Mouse (Mus musculus) c-Kit-positive CD71-positive TER-119-negative erythroid progenitor cells, embryonic 14.5 days (primary cell): ENCODE results near the gene Pip4k2c.
"Not testable (repeated sequence)": the region's sequence is repeated elsewhere in the genome, so short reads cannot be mapped to it uniquely, and the experiment has no call there.

Experiments
- DNase-seq: peaks from one replicate; pipeline ENCODE4 v3.0.0-alpha.2; 2013; ENCODE audit warnings: low read depth

Pip4k2c gene

DNA sequence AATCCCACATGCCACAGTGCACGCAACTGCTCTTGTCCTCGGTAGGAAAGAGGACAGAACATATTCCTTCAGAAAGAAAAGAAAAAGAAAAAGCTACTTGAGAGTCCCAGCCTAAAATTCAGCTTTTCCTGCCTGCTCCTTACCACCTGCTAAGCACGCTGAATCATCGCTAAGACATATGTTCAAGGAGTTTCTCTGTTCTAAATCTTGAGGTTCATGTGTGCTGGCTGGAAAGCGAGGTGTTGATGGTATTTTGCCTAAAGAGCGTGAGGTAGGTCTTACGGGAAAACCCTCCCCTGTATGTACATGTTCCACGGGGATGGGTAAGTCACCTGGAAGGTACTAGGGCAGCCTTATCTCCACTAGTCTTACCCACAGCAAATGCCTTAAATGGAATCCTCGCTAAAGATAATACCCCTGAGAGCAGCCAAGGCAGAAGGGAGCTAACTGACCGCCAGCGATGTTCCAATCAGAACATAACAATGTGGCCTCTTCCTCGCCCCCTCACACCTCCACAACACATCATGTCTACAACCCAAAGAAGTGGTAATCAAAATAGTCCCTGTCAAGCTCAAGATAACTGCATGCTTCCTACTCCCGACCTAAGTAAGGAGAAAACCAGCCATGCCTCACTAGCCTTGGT is 1.3 kb downstream of the Pip4k2c start:
- DNase-seq, result no peak

DNA sequence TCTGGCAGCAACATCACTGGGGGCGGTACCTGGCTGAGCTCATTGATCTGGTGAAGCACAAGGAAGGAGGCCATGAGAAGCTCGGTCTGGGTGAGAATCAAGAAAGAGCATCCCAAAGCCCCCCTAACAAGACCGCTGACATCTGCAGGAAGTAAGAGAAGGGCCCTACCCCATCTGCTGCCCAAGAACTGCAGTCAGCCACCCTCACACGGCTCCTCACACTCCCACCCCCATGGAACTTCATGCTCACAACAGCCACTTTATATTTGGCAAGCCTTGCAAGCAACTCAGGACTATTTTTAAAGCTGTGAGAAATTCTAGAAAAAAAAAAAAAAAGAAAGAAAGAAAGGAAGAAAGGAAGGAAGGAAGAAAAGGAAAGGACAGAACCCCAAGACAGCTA is 2.5 kb downstream of the Pip4k2c start:
- DNase-seq, result no peak

DNA sequence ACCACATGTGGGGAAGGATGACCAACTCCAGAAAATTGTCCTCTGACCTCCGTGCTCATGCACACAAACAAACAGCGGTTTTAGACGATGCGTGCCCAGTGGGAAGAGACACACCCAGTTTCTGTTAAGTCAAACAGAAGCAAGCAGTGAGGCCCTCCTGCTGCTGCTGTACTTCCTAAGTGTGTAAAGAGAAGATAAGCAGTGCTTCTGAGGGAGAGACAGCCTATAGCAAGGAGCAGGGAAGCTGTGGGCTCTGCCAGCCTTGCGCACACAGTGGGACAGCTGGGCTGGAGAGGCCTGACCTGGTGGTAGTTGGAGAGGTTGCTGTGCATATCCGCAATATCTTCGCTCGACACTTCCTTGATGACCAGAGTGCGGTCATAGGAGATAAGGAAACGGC is 6.0 kb downstream of the Pip4k2c start:
- no peak for DNase-seq

DNA sequence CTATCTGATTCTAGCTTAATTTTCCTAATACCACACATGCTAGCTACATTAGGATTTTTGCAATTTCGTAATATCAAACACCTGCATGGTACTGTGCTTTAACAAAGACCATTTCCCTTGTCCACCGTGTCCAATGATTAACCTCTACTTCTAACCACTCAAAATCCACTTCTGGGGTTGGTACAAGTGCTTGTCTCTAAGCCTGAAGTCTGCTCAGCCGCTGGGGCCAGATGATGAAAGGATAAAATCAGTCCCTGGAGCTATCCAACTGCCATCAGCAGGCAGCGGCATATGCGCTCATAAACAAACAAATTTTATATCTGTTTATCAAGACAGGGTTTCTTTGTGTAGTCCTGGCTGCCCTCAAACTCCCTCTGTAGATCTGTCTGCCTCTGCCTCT is 6.8 kb downstream of the Pip4k2c start:
- no peak for DNase-seq

DNA sequence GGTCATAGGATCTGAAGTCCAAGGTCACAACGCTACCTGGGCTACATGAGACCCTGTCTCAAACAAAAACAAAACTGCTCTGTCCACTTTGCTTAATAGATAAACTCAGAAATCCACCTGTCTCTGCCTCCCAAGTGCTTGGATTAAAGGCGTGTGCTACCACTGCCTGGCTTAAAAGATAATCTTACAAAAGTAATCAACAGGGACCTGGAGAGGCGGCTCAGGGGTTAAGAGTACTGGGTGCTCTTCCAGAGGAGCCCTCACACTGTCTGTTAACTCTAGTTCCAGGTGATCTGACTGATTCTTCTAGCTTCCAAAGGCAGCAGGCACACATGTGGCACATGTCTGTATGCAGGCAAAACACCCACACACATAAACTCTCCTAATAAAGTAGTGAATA is 8.3 kb downstream of the Pip4k2c start:
- no peak for DNase-seq

DNA sequence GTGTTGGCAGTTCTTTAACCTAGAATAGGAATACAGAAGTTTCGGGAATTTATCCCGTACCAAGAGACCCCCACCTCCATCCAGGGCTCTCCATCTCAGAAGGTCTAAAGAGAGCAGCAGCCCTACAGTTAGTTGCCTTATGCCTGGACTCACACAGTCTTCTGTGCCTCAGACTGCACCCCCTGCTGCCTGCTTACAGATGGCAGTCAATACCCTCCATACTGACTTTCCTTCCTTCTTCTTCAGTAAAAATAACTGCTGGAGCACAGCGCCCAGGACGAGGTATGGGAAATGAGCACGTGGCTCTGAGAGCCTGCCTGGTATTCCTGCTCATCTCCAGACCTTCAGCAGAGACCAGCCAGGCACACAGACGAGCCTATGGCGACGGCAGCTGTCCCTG is 11.1 kb downstream of the Pip4k2c start:
- no peak for DNase-seq

DNA sequence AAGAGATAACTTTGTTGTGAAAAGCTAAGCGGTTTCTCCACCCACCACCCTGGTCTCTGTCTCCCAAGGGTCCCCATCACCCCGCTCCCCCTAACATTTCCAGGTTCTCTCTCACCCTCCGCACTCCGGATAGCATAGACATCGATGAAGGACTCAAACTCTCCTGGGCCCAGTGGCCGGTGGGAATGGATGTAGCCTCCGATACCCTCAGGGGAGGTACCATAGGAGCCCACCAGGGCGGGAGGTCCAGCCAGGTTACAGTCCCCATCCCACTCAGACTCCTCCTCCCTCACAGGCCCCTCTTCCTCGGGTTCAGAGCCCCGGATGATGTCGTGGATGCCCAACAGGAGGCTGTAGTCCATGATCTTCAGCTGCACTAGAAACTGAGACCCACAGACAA is 11.9 kb downstream of the Pip4k2c start:
- DNase-seq, result no peak

DNA sequence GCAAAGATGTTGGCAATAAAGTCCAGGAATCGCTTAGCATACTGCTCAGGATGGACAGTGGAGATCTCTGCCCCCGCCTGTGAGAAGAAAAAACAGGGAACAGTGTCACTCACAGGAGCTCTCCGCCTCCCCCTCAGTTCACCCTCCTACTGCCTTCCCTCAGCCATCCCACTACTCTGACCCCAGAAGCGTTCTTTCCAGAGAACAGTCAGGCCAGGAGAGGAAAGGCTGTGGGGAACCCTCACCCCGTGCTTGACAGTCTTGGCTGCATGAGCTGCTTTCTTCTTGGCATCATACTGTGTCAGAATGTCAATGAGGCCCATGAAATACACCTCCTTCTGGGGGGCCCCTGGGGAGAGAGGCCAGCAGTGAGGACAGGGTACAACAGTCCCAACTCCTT is 12.3 kb downstream of the Pip4k2c start:
- no peak for DNase-seq

DNA sequence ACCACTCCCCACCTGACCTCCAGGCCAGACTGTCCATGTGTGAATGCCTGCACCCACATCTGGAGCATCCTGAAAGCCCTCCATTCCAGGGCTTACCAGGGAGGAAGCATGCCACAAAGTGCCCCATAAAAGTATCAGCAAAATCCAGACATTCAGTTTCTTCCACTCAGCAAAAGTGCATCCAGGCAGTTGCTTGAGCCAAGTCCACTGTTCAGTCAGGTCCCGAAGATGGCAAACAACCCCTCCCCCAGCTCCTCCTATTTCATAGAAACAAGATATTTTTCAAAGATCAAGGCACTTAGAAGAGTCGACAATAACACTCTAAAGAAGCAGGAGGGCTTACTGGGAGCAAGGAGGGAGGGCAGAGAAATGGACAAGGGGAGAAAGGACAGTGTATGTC is 12.9 kb downstream of the Pip4k2c start:
- no peak for DNase-seq

DNA sequence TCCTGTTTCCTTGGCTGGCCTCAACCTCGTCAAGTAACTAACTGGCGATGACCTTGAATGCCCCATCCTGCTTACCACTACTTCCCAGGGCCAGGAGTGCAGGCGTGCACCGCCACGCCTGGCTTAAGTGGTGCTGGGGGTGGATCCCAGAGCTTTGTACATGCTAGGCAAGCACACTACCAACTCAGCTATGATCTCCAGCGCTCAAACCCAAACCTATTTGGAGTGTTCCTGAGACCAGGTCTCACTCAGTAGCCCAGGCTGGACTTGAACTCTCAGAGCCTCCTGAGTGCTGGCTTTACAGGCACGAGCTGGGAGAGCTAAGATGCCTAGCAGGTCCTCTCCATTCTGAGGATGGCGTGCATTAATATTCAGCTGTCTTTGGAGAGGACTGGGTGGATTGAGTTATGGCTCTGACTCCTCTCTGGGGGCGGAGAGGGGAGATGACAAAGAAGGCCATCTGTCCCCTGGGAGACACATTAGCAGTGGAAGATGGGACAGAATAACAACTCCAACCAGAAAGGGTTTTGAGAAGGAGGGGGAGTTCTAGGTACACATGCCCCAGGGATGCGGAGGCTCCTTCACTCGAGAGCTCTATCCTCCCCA is 13.8 kb downstream of the Pip4k2c start:
- DNase-seq, result no peak

DNA sequence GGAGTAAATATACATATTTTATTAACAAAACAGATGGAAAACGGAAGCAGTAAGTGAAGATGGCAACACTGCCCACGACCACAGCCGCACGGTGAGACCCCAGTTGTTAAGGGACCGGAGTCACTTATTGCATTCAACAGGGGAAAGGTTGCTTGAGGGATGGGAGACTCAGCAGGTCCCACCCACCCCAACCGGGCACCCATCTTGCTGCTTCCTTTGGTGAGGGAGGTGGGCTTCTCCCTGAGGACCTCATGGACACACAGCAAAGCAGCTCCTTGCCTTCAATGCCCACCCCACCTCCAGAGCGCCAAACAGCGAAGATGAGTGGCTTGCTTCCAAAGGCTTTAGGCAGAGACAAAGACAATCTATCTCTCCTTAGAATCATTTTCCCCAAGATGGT is 14.3 kb downstream of the Pip4k2c start:
- no peak for DNase-seq

DNA sequence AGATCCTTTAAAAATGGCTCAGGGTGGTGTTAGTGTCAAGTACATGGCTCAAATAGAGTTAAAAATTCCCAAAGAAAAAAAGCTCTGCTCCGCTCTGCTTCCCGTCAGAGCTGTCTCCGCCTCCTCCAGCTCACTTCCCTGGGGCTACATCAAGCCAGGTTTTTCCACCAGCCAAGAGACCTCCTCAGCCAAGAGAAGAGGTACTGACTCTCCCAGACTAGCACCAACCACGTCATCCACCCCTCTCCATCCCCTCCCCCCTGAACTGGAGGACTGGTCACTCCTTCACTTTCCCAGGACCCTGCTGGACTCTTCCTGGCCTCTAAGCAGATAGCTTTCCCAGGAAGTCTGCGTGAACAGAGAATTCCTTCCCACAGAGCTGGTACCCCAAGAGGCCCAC is 15.0 kb downstream of the Pip4k2c start:
- DNase-seq, result no peak

DNA sequence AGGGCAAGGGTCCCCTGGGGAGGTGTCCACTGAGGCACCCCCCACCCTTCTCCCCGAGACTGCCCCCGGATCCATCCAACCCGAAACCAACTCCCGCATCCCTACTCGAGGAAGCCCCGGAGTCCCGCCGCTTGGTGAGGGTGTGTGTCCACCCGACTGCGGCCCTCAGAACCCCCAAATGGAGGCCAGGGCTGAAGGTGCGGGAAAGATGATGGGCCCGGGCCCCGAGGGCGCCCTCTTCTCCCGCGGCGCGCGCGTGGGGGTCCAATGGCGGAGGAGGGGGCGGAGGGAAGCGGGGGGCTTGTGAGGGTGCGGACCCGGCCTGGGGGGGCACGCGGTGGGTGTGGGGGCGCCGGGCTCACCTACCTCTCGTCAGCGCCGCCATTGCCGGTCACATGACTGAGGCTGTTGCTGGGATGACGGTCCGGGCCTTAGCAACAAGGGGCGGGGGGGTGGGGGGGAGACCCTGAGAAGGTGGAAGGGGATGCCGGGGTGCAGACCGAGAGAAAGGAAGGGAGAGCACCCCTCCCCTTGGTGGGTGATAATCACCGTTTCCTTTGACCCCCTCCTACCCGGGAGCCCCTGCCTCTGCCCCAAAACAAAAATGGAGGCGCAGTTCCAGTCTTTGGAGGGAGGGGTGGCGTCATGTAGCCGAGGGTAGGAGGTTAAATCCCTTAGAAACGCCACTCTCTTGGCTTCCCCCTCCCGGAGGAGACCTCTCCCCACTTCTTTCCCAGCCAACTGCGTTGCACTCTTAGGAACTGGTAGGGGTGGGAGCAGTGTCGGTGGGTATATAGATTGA is 15.9 kb downstream of the Pip4k2c start, which contains the start of gene Dtx3:
Dtx3 (minus strand) TSS at position 401 of the 802 bp plus-strand sequence.
- DNase-seq, result no peak

DNA sequence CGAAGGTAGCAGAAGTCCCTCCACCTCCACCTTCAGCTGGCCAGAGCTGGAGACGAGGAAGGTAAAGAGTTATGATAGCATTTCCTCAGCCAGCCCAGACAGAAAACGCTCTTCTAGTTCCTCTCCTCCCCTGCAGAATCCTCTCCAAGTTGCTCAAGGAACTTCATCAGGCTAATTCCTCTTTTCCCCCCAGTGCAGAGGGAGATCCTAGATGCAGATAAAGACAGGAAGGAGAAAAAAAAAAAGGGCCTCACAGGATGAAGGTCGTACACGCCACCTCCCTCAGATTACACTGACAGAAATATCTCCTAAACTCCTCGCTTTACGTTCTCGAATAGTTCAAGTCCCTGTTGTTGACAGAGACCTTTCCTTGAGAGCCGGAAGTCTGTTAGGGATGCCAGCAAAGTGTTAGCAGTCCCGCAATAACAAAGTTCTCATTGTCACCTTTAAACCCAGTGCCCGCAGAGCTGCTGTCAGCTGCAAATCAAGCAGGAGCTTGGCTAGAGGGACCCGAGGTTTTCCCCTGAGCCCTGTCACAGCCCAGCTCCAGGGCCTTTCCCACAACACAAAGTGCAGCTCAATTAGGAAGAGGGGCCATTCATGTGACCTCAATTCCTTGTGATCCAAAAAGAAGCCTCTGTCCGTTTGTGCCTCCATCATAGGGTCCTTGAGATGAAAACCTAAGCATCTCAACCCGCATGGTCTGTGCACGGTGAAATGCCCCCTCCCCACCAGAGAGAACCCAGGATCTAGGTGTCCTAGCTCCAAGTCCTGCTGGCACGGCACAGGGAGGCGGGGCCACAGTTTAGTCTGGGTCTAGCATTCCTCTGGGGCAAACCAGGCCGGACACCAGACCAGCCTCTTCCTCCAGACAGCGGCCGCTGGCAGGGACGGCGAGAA is 16.7 kb downstream of the Pip4k2c start:
- no peak for DNase-seq

DNA sequence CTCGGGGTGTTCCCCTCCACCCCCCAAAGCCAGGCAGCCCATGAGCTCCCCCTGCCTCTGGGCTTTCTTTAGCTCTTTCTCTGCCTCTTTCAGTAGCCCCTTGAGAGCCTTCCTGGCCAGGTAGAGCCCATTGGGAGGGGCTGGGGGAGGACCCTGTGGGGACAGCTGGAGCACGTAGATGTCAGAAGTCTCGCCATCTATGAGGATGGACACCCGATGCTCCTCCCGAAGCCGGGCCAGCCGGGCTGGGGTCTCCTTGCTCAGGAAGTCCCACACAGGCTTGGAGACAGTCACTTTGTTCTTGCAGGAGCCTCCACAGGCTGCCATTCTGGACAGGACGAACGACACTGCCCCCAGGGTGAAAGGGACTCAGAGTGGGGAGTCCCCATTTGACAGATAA is 18.4 kb downstream of the Pip4k2c start:
- no peak for DNase-seq

DNA sequence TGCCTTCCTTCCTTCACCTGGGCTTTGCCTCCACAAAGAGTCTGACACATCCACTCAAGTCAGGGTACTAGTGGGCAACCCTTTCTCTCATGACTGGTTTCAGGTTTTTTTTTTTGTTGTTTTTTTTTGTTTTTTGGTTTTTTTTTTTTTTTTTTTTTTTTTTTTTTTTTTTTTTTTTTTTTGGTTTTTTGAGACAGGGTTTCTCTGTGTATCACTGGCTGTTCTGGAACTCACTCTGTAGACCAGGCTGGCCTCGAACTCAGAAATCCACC is 19.4 kb downstream of the Pip4k2c start:
- DNase-seq, result not testable (repeated sequence)

DNA sequence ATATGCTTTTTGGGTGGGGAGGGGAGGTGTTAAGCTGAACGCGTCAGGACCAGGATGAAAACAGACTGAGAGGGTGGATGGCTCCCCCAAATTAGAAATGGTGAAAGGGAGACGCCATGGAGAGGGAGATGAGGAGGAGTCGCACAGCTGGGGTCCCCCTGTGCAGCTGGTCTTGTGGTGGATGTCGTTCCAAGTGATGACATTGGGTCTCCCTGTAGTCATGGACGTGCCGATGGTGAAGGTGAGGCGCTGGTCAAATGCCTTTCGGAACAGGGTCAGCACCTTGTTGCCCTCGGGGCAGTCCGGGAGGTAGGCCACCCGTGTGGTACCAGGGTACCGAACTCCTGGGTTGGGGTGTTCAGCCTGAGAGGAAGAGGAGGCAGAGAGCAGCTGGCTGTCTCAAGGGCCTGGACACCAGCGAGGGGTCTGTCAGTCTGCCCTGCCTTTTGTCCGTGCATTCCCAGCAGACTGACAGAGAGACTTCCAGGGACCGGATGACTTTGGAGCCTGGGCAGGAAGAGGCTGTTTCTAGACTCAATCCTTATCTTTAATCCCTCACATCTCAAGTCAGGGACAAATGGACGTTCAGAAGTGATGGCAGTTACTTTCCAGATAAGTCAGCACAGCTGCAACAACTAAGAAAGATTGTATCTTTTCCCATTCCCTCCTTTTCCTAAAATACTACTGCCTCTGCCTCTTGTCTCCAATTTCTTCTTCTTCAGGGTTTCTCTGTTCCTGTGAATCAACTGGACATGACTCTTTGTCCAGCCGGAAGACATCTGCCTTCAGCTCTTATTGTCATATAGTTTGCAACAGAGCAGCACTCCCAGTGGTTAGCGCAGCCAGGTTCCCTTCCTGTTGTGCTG is 20.0 kb downstream of the Pip4k2c start:
- DNase-seq, result no peak

DNA sequence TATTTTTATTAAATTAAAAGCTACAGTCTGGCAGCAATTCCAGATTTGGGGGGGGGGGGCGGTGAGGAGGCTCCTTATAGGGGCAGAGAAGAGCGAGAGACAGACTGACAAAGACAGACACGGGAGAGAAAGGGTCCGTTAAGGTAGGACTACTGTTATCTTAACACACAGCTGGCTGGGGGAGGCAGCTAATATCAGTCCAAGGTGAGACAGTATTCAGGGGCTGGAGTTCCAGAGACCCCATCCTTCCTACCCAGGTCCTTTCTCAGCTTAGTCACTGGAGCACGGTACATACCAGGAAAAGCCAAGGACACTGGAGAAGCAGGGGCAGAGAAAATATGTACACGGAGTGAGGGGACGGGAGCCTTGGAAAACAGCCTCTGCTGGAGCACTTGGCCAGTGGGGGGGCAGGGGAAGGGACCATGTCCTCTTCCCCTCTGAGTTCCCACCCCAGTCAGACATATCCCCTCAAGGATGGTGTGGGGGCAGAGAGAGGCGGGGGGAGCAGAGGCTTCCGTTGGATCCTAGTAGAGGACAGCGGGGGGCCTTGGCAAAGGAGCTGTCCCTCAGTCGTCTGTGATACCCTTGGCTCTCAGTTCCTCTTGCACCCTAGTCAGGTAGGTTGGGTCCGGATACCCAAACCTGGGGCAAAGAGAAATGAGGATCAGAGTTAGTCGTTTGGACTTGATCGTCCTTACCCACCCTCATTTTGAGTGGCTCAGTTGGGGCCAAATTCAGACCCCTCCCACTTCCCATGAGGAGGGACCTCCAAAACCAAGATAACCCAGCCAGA is 20.8 kb downstream of the Pip4k2c start:
- DNase-seq, result no peak

DNA sequence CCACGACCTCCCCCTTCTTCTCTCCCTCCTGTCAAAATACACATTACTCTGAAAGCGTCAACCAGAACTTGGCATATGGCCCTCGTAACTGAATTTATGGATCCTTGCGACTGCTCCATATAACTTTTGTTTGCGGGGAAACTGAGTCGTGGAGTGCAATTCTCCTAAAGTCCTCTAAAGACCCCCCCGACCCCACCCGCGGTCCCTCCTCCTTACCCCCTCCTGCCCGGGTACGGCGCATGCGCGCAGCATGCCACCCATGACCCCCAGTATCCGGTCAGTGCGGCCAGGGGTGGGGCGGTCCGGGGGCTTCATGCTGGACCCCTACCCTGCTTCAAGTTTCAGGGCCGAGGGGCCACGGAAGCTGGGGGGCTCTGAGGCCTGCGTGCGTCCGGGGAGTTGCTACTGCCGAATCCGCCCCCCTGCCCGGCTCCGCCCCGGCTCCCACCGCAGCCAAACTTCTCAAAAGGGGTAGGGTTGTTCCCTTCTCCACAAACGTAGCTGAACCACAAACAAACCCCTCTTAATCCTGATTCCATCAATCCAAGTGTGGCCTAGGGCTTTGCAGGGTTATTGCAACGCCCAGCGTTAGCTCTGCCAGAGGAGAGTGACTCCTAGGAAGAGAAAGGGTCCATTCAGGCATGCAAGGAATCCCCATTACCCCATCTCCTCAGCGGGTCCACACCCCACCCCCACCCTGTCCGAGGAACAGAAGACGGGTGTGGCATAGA is 21.6 kb downstream of the Pip4k2c start, which contains the start of gene Arhgef25:
Arhgef25 (minus strand) TSS at position 433 of the 731 bp plus-strand sequence.
- DNase-seq, result no peak

DNA sequence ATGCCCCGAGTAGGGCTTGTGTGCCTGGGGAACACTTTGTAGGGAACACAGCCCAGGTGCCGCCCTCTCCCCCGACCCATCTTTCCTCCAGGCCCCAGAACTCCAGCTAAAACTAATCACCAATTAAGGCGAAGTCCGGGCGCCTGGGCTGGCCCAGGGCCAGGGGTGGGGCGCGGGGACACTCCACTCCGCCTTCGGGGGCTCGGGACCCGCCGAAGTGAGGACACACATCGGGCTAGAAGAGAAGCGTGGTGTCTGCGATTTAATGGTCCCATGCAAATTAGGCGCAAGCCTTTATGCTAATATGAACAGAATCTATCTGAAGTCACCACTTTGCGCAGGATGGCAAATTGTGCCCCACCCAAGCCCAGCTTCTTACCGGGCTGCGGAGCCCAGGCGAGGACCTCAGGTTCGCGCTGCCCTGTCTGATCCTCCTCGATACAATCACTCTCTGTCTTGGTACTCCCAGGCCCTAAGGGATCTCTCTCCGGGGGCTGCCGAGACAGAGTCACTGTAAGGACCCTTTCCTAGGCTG is 22.2 kb downstream of the Pip4k2c start:
- no peak for DNase-seq
